Mouse (Mus musculus): ENCODE data around the gene Sprr2i. TPM values are rescaled to one million over a fixed set of nuclear protein-coding genes. Genes with fewer than 3 reads are reported as not detected.
A peak's percentile ranks its signal among the peaks of the same experiment; 100 is the strongest.

Sprr2i gene
- polyA plus RNA-seq, 1 experiment: not detected

DNA sequence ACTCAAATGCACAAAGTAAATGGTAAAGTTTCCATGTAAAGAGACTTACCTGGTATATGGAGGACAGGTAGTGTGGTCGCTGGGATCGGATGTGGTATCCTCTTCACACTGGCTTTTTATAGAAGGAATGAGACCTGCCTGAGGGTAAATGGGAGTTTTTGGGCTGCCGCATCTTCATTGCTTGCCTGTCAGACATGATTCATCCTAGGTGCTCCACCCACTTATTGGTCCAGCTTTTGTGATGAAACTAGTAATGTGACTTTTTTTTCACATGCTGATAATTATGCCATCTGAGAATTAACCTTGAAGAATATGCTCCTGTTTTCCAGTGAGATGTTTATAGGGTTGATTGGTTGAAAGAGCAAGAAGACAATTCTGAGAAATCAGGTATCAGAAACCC lies 30.9 kb downstream of the Sprr2i start, which contains the start of gene Sprr1b:
Gene Sprr1b, minus strand, starts transcription at position 101 of the 400 bp plus-strand sequence.
- Histone ChIP-seq H3K4me3 (no peak within 1 kb of the TSS), H3K27me3 (ENCODE audit: control insufficient read depth, insufficient read depth, insufficient read length) (no peaks in the 10 kb centered on the region), H3K79me2 (ENCODE audit: control insufficient read depth, insufficient read depth) (no peaks in the 10 kb centered on the region), H3K4me2 (ENCODE audit: low read depth) (no peak within 1 kb of the TSS), H3ac (ENCODE audit: control insufficient read depth, insufficient read length) (no peak within 1 kb of the TSS), H3K36me3 (ENCODE audit: control insufficient read depth, insufficient read depth) (no peaks in the 10 kb centered on the region)
- no peak for TF ChIP-seq SRF (IDR thresholded peaks at IDR 0.05; ENCODE audit: control insufficient read depth, insufficient read length, low read depth)
- TF ChIP-seq USF1 (IDR thresholded peaks at IDR 0.05; ENCODE audit: low read depth): no peak
- no peak for TF ChIP-seq CEBPB (IDR thresholded peaks at IDR 0.05; ENCODE audit: insufficient read depth, poor library complexity, severe bottlenecking)
- no peak for TF ChIP-seq MYOD1 (IDR thresholded peaks at IDR 0.05; ENCODE audit: control insufficient read depth in 1 of 3, insufficient read length in 2 of 3, low read depth in 2 of 3)
- no peak for TF ChIP-seq POLR2AphosphoS2 (IDR thresholded peaks at IDR 0.05; ENCODE audit: insufficient read length, low read depth)
- TF ChIP-seq POLR2A (IDR thresholded peaks at IDR 0.05; ENCODE audit: insufficient read length, low read depth): no peak

DNA sequence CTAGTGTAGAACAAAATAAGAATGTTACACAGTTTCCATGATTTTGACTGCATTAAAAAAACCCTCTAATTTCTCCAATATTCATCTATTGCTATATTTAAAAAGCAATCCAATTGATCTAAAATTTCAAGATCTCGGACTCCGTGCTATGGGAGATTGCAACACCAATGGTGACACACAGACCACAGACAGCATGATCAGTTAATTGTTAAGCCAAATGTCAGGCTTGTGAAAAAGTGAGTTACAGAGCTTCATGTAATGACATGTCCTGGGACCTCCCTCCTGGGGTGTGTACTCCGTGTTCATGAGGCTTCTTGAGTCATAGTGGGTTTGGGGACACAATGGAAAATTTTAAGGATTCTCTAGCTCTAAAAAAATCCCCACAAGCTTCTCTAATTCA lies 32.4 kb downstream of the Sprr2i start:
- no peaks in the 10 kb centered on the region for H3K36me3 ChIP-seq (ENCODE audit: control insufficient read depth, insufficient read depth)
- H3K4me3 ChIP-seq: no peak overlapping the region
- H3ac ChIP-seq (ENCODE audit: control insufficient read depth, insufficient read length): no peak overlapping the region
- TF ChIP-seq CEBPB (IDR thresholded peaks at IDR 0.05; ENCODE audit: insufficient read depth, poor library complexity, severe bottlenecking) (peak; percentile 64), MYOD1 (IDR thresholded peaks at IDR 0.05; ENCODE audit: control insufficient read depth in 1 of 3, insufficient read length in 2 of 3, low read depth in 2 of 3) (no peak), REST (IDR thresholded peaks at IDR 0.05; ENCODE audit: insufficient read depth, insufficient read length) (no peak)
- H3K27me3 ChIP-seq (ENCODE audit: control insufficient read depth, insufficient read depth, insufficient read length): no peaks in the 10 kb centered on the region
- no peaks in the 10 kb centered on the region for H3K79me2 ChIP-seq (ENCODE audit: control insufficient read depth, insufficient read depth)
- no peak overlapping the region for H3K4me2 ChIP-seq (ENCODE audit: low read depth)

DNA sequence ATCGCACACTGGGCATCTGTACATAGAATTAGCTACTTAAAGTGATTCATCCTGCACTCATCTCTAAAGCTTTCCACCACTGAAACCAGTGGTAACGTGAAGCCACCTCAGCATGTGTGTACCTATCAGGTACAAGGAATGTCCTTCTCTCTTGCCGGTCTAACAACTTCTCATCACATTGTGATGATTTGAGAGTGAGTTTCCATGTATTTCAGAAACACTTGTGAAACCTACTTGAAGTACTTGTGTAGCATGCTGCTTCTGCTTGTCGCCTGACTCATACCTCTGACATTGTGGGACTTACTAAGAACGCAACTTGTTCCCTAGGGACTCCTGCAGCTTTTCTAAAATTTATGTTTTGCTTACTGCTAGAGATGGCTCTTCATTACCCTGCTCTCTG lies 47.4 kb downstream of the Sprr2i start:
- Histone ChIP-seq H3K79me2 (ENCODE audit: control insufficient read depth, insufficient read depth) (no peaks in the 10 kb centered on the region), H3K4me2 (ENCODE audit: low read depth) (no peak overlapping the region), H3ac (ENCODE audit: control insufficient read depth, insufficient read length) (no peak overlapping the region), H3K27me3 (ENCODE audit: control insufficient read depth, insufficient read depth, insufficient read length) (no peaks in the 10 kb centered on the region), H3K4me3 (no peak overlapping the region), H3K36me3 (ENCODE audit: control insufficient read depth, insufficient read depth) (no peaks in the 10 kb centered on the region)
- TF ChIP-seq CEBPB (IDR thresholded peaks at IDR 0.05; ENCODE audit: insufficient read depth, poor library complexity, severe bottlenecking) (no peak), MYOG (IDR thresholded peaks at IDR 0.05; ENCODE audit: control insufficient read depth in 1 of 3, insufficient read depth in 1 of 3, insufficient read length in 2 of 3, low read depth in 2 of 3) (no peak), USF1 (IDR thresholded peaks at IDR 0.05; ENCODE audit: low read depth) (no peak), MYOD1 (IDR thresholded peaks at IDR 0.05; ENCODE audit: control insufficient read depth in 1 of 3, insufficient read length in 2 of 3, low read depth in 2 of 3) (no peak), E2F4 (IDR thresholded peaks at IDR 0.05; ENCODE audit: insufficient read depth) (no peak), TCF12 (IDR thresholded peaks at IDR 0.05; ENCODE audit: insufficient read depth, poor library complexity, severe bottlenecking) (no peak), POLR2A (IDR thresholded peaks at IDR 0.05; ENCODE audit: insufficient read length, low read depth) (no peak), SRF (IDR thresholded peaks at IDR 0.05; ENCODE audit: control insufficient read depth, insufficient read length, low read depth) (no peak), MAX (IDR thresholded peaks at IDR 0.05; ENCODE audit: low read depth) (no peak), POLR2AphosphoS2 (IDR thresholded peaks at IDR 0.05; ENCODE audit: insufficient read length, low read depth) (no peak), REST (IDR thresholded peaks at IDR 0.05; ENCODE audit: insufficient read depth, insufficient read length) (no peak), TCF3 (IDR thresholded peaks at IDR 0.05; ENCODE audit: insufficient read length, low read depth) (no peak)

GRCm38 (mm10) chr3:92458620-92459019 lies 50.8 kb downstream of the Sprr2i start, which contains the start of gene Sprr3:
Gene Sprr3 (minus strand): TSS chr3:92458720.
- H3K79me2 ChIP-seq (ENCODE audit: control insufficient read depth, insufficient read depth): no peaks in the 10 kb centered on the region
- no peak within 1 kb of the TSS for H3K4me3 ChIP-seq
- no peaks in the 10 kb centered on the region for H3K36me3 ChIP-seq (ENCODE audit: control insufficient read depth, insufficient read depth)
- H3K4me2 ChIP-seq (ENCODE audit: low read depth): no peak within 1 kb of the TSS
- TF ChIP-seq TCF3 (IDR thresholded peaks at IDR 0.05; ENCODE audit: insufficient read length, low read depth) (no peak), POLR2A (IDR thresholded peaks at IDR 0.05; ENCODE audit: insufficient read length, low read depth) (no peak), MAX (IDR thresholded peaks at IDR 0.05; ENCODE audit: low read depth) (no peak), TCF12 (IDR thresholded peaks at IDR 0.05; ENCODE audit: insufficient read depth, poor library complexity, severe bottlenecking) (no peak), CEBPB (IDR thresholded peaks at IDR 0.05; ENCODE audit: insufficient read depth, poor library complexity, severe bottlenecking) (no peak), SRF (IDR thresholded peaks at IDR 0.05; ENCODE audit: control insufficient read depth, insufficient read length, low read depth) (no peak), MYOG (IDR thresholded peaks at IDR 0.05; ENCODE audit: control insufficient read depth in 1 of 3, insufficient read depth in 1 of 3, insufficient read length in 2 of 3, low read depth in 2 of 3) (no peak), REST (IDR thresholded peaks at IDR 0.05; ENCODE audit: insufficient read depth, insufficient read length) (no peak), E2F4 (IDR thresholded peaks at IDR 0.05; ENCODE audit: insufficient read depth) (no peak)
- H3ac ChIP-seq (ENCODE audit: control insufficient read depth, insufficient read length): no peak within 1 kb of the TSS
- H3K27me3 ChIP-seq (ENCODE audit: control insufficient read depth, insufficient read depth, insufficient read length): no peaks in the 10 kb centered on the region

Other genes starting within 250 kb of the Sprr2i start
- gene Sprr2a1, start 192.2 kb upstream of the Sprr2i start, polyA plus RNA-seq (2012; fragmentation: generic; extraction: Trizol): not detected
- gene Sprr2a2, start 192.1 kb upstream of the Sprr2i start, polyA plus RNA-seq (2012; fragmentation: generic; extraction: Trizol): 2.1 TPM
- gene Sprr2a3, start 122.6 kb upstream of the Sprr2i start, polyA plus RNA-seq (2012; fragmentation: generic; extraction: Trizol): 0.25 TPM
- 0.06 TPM for gene Sprr2b, start 91.4 kb upstream of the Sprr2i start, polyA plus RNA-seq (2012; fragmentation: generic; extraction: Trizol)
- not detected for gene Sprr2d, start 68.9 kb upstream of the Sprr2i start, polyA plus RNA-seq (2012; fragmentation: generic; extraction: Trizol)
- not detected for gene Sprr2e, start 55.8 kb upstream of the Sprr2i start, polyA plus RNA-seq (2012; fragmentation: generic; extraction: Trizol)
- not detected for gene Sprr2f, start 42.8 kb upstream of the Sprr2i start, polyA plus RNA-seq (2012; fragmentation: generic; extraction: Trizol)
- 0.06 TPM for gene Sprr2h, start 22.3 kb upstream of the Sprr2i start, polyA plus RNA-seq (2012; fragmentation: generic; extraction: Trizol)
- gene Sprr2j-ps, start 10.1 kb downstream of the Sprr2i start, polyA plus RNA-seq (2012; fragmentation: generic; extraction: Trizol): not detected
- gene Gm9774, start 21.4 kb downstream of the Sprr2i start, polyA plus RNA-seq (2012; fragmentation: generic; extraction: Trizol): 13.6 TPM
- 2.8 TPM for gene Sprr2k, start 24.6 kb downstream of the Sprr2i start, polyA plus RNA-seq (2012; fragmentation: generic; extraction: Trizol)
- 0.05 TPM for gene Sprr1b, start 30.8 kb downstream of the Sprr2i start, polyA plus RNA-seq (2012; fragmentation: generic; extraction: Trizol)
- gene Sprr3, start 50.7 kb downstream of the Sprr2i start, polyA plus RNA-seq (2012; fragmentation: generic; extraction: Trizol): not detected
- gene Sprr1a, start 77.9 kb downstream of the Sprr2i start, polyA plus RNA-seq (2012; fragmentation: generic; extraction: Trizol): 9.2 TPM
- gene Sprr4, start 92.5 kb downstream of the Sprr2i start, polyA plus RNA-seq (2012; fragmentation: generic; extraction: Trizol): not detected
- gene 2310046K23Rik, start 126.5 kb downstream of the Sprr2i start, polyA plus RNA-seq (2012; fragmentation: generic; extraction: Trizol): not detected
- gene Ivl, start 165.7 kb downstream of the Sprr2i start, polyA plus RNA-seq (2012; fragmentation: generic; extraction: Trizol): not detected
- gene Smcp, start 181.0 kb downstream of the Sprr2i start, polyA plus RNA-seq (2012; fragmentation: generic; extraction: Trizol): not detected
- not detected for gene 2210017I01Rik, start 199.5 kb downstream of the Sprr2i start, polyA plus RNA-seq (2012; fragmentation: generic; extraction: Trizol)
- gene Lce6a, start 213.7 kb downstream of the Sprr2i start, polyA plus RNA-seq (2012; fragmentation: generic; extraction: Trizol): not detected
- not detected for gene Lce1a1, start 240.3 kb downstream of the Sprr2i start, polyA plus RNA-seq (2012; fragmentation: generic; extraction: Trizol)
- not detected for gene Lce1b, start 248.9 kb downstream of the Sprr2i start, polyA plus RNA-seq (2012; fragmentation: generic; extraction: Trizol)

All from myocyte (in vitro differentiated cells).